Mouse (Mus musculus) neural tube, embryonic 14.5 days (tissue): ENCODE results near the gene Lgi2. TPM values are rescaled to one million over a fixed set of nuclear protein-coding genes. Genes with fewer than 3 reads are reported as not detected.

Experiments used
- ATAC-seq: fragments of 200-750 bp; cut with Nextera tagmentation; 2 replicates; pipeline ENCODE4 v1.8.0; 2017; ENCODE audit warnings: low read depth, mild to moderate bottlenecking, moderate TSS enrichment, moderate library complexity
- H3K27ac ChIP-seq: fragments of 300-500 bp; sonication (generic); 2 replicates; pipeline ENCODE4 v1.5.1; 2014; ENCODE audit warnings: low read depth, mild to moderate bottlenecking, control low read depth, low read length, moderate library complexity, mixed read lengths
- H3K27me3 ChIP-seq: fragments of 300-500 bp; sonication (generic); 2 replicates; pipeline ENCODE4 v1.6.1; 2014; ENCODE audit warnings: low read length; ENCODE audit not compliant: control insufficient read depth, insufficient read depth
- H3K36me3 ChIP-seq: fragments of 300-500 bp; sonication (generic); 2 replicates; pipeline ENCODE4 v1.6.1; 2014; ENCODE audit warnings: low read length, mixed read lengths; ENCODE audit not compliant: control insufficient read depth, insufficient read depth
- H3K4me1 ChIP-seq: fragments of 300-500 bp; sonication (generic); 2 replicates; pipeline ENCODE4 v1.6.1; 2014; ENCODE audit warnings: low read length; ENCODE audit not compliant: control insufficient read depth, insufficient read depth
- H3K4me2 ChIP-seq: fragments of 300-500 bp; sonication (generic); 2 replicates; pipeline ENCODE4 v1.6.1; 2014; ENCODE audit warnings: mild to moderate bottlenecking, low read depth, low read length, control low read depth
- H3K4me3 ChIP-seq: fragments of 300-500 bp; sonication (generic); 2 replicates; pipeline ENCODE4 v1.5.1; 2014; ENCODE audit warnings: low read depth, low read length, control low read depth, mixed read lengths
- H3K9ac ChIP-seq: fragments of 300-500 bp; sonication (generic); replicated peaks from 2 replicates; pipeline ENCODE4 v1.6.1; 2014; ENCODE audit warnings: low read depth, mild to moderate bottlenecking, control low read depth, low read length, mixed read lengths
- H3K9me3 ChIP-seq: fragments of 300-500 bp; sonication (generic); 2 replicates; pipeline ENCODE4 v1.6.1; 2016; ENCODE audit warnings: low read length; ENCODE audit not compliant: control insufficient read depth
- WGBS: fragments of 180-500 bp; shearing (Covaris S2); extraction: QIAGEN DNeasy Blood & Tissue Kit; methylation state at CpG from one replicate; pipeline ENCODE4 v1.1.7; 2014; 5-methylcytosine and 5-hydroxymethylcytosine counted together
- polyA plus RNA-seq: library from polyadenylated mRNA; unstranded; fragments of >200 nt; fragmentation: Nextera tagmentation; extraction: Ambion mirVana; gene quantifications from 2 replicates; pipeline ENCODE4 v1.2.1, GENCODE M21; 2014

The Lgi2 gene
- polyA plus RNA-seq, 1 experiment from 2014 or later: 8.6 TPM

DNA sequence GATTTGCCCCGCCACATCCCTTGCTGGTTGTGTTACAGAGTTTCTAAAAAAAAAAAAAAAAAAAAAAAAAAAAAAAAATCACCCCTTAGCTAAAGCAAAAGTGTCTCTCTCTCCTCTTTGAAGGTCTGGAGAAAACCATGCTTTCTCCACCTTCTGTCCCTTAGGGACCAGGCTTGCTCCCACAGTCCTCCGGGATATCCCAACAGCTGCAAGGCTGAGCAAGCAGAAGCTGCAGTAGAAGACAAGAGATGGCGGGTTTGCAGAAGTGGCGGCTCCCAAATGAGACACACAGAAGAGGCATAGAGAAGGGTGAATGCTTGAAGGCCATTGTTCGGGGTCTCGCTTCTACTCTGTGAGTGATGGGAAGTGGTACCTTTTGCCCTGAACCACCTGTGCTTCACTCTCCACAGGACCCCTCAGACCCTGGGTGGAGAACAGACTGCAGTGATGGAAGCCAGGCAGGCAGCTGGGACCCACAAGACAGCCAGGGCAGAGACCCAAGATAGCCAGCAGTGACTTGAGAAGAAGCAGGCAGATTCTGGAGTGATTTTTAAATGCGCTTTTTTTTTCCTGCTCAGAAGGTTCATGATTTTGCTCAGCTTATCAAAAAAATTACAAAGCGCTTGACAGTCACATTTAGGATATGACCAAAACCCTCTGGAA lies 39.8 kb downstream of the Lgi2 start:
- WGBS: 93% methylated on average over 8 of the region's 8 CpGs
- Histone ChIP-seq H3K9ac (no peak overlapping the region), H3K27ac (no peak overlapping the region), H3K9me3 (no peaks in the 10 kb centered on the region), H3K4me2 (no peak overlapping the region), H3K27me3 (no peaks in the 10 kb centered on the region), H3K36me3 (no peaks in the 10 kb centered on the region), H3K4me1 (no peaks in the 10 kb centered on the region), H3K4me3 (no peak overlapping the region)
- no peak for ATAC-seq

GRCm38 (mm10) chr5:52524207-52524606 lies 42.1 kb downstream of the Lgi2 start:
- Histone ChIP-seq H3K9ac (no peak overlapping the region), H3K4me3 (no peak overlapping the region), H3K4me1 (no peaks in the 10 kb centered on the region), H3K36me3 (no peaks in the 10 kb centered on the region), H3K9me3 (no peaks in the 10 kb centered on the region), H3K27ac (no peak overlapping the region), H3K27me3 (no peaks in the 10 kb centered on the region), H3K4me2 (no peak overlapping the region)
- ATAC-seq: peak; percentile 14; the same call in 1 of the 2 replicates
- WGBS: 43% methylated on average over 3 of the region's 3 CpGs

DNA sequence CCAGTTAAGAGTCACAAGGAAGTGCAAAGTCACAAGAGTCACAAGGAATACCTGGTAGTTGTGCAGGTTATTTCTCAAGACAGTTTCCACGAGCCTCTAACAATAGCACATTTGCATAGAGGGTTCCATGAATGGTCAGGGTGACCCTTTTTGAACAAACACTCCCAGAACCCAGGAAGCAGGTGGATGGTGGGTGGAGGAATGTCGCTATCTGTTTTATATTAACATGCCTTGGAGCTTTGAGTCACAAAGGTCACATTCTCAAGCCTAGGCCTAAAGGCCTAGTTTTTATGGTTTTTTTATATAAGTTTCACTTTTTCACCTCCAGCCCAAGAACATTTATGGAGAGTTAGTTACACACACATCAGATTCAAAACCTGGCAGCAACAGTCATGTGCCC lies 46.3 kb downstream of the Lgi2 start:
- no peaks in the 10 kb centered on the region for H3K27me3 ChIP-seq
- 87% methylated on average over 2 of the region's 2 CpGs for WGBS

DNA sequence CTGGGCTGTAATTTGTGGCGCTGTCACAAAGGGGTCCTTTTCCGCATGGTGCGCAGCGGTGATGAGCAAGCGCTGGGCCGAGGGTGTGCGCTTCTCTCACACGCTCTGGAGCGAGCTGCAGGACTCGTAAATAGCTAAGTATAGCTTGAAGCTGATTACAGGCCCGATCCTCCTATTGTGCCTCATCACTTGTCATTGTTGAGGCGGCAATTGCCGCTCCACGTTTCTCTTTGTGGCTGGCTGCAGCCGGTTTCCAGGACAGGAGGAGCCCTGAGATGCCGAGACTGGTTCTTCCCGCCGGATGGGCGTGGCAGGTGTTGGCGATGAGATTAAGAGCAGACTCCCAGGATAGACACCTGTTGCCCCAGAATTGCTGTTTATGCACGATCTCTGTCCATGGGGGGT lies 50.2 kb downstream of the Lgi2 start:
- Histone ChIP-seq H3K36me3 (no peaks in the 10 kb centered on the region), H3K9ac (peak overlapping the region; percentile 52), H3K4me2 (peak overlapping the region; percentile 73), H3K4me3 (peak overlapping the region; percentile 30), H3K4me1 (no peaks in the 10 kb centered on the region), H3K27ac (no peak overlapping the region), H3K27me3 (no peaks in the 10 kb centered on the region), H3K9me3 (no peaks in the 10 kb centered on the region)
- peak; percentile 82 for ATAC-seq
- 10% methylated on average over 21 of the region's 21 CpGs for WGBS

More for the DNA sequence above, 46.3 kb downstream of the Lgi2 start:
- Histone ChIP-seq H3K9ac (no peak overlapping the region), H3K4me3 (no peak overlapping the region), H3K27ac (no peak overlapping the region), H3K4me1 (no peaks in the 10 kb centered on the region), H3K36me3 (no peaks in the 10 kb centered on the region), H3K9me3 (no peaks in the 10 kb centered on the region), H3K4me2 (no peak overlapping the region)
- ATAC-seq: no peak

DNA sequence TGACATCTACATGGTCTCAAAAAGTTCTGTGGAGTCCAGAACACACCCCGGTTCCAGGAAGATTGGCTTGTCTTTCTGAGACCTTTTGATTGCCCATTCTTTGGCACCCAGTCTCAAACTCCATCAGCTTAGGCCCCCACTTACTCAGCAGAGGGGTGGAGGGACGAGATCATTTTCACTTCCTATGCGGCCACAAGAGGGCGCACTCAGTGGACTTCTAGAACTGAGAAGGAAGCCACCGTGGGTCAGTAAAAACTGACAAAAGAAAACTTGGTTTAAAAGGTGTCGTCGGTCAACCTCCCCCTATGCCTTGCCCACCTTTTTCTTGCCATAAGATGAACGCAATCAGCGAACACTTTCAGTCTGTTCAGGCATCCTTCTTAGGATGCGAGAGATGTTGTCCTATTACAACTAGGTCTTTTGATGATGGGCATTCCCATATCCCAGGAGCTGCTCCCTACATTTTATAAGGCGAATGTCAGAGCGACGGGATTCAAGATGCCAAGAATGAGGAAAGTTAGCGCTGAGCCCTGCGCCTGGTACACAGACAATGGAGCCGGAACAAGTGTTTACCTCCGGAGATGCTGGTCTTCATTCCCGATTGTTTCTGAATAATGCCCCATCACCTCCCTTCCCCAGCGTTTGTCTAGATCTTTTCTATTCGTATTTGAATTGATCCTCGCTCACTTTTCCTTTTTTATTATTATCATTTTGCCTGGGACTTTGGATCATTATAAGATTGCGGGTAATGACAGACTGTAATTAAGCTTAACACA lies 50.8 kb downstream of the Lgi2 start:
- peak overlapping the region; percentile 73 for H3K4me2 ChIP-seq
- no peaks in the 10 kb centered on the region for H3K4me1 ChIP-seq
- peak; percentile 73 for ATAC-seq
- no peaks in the 10 kb centered on the region for H3K27me3 ChIP-seq
- H3K36me3 ChIP-seq: no peaks in the 10 kb centered on the region
- H3K4me3 ChIP-seq: peak overlapping the region; percentile 30
- peak overlapping the region; percentile 52 for H3K9ac ChIP-seq
- 0 out of 2 replicates have a peak overlapping the region, but pooled peaks have one; percentile 10 for H3K27ac ChIP-seq
- H3K9me3 ChIP-seq: no peaks in the 10 kb centered on the region
- WGBS: 21% methylated on average over 22 of the region's 22 CpGs

- H3K27me3 ChIP-seq: no peaks in the 10 kb centered on the region
- H3K4me1 ChIP-seq: no peaks in the 10 kb centered on the region
- no peak overlapping the region for H3K4me2 ChIP-seq
- no peaks in the 10 kb centered on the region for H3K9me3 ChIP-seq
- no peak overlapping the region for H3K27ac ChIP-seq
- 66% methylated on average over 3 of the region's 3 CpGs for WGBS
- ATAC-seq: no peak
- H3K4me3 ChIP-seq: no peak overlapping the region
- H3K36me3 ChIP-seq: no peaks in the 10 kb centered on the region
- H3K9ac ChIP-seq: no peak overlapping the region
These were observed 55.2 kb downstream of the Lgi2 start for GRCm38 (mm10) chr5:52511089-52511488.

DNA sequence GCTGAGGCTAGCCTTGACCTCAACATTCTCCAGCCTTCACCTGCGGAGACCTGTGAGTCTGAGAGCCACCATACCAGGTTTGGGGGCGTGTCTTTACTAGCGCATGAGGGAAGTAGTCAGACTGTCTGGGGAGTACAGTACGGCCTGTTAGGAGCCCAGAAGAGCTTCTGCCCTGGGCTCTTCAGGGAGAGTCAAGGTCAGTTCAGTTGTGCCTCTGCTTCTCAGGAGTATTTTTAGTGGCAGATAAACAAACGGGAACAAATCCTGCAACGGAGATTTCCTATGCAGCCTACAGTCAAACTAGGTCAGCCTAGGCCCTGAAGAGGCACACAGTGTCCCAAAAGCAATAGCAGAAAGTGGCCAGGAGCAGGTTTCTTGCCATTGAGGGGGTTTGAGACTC lies 56.8 kb downstream of the Lgi2 start:
- Histone ChIP-seq H3K4me3 (no peak overlapping the region), H3K9me3 (no peaks in the 10 kb centered on the region), H3K27me3 (no peaks in the 10 kb centered on the region), H3K27ac (no peak overlapping the region), H3K36me3 (no peaks in the 10 kb centered on the region), H3K4me1 (no peaks in the 10 kb centered on the region), H3K9ac (no peak overlapping the region), H3K4me2 (no peak overlapping the region)
- ATAC-seq: no peak
- WGBS: 89% methylated on average over 6 of the region's 6 CpGs

DNA sequence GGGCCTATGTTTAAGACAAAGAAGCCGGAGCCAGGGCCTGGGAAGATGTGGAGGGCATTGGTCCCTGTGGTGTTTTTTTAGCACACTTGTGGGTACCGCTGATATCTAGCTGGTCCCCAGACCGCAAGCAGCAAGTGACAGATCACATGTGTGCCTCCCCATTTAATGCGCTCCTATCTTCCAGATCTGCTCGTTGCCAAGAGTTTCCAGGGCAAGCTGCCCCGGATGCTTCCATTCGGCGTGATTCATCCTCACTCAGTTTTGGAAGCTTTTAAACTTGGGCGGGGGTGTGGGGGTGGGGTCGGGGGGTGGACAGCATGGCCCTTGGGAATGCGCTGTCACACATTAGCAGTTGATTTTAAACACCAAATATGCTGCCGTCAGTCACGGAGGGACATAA lies 61.6 kb downstream of the Lgi2 start:
- Histone ChIP-seq H3K9me3 (no peaks in the 10 kb centered on the region), H3K4me2 (no peak overlapping the region)
- WGBS: 82% methylated on average over 13 of the region's 13 CpGs

DNA sequence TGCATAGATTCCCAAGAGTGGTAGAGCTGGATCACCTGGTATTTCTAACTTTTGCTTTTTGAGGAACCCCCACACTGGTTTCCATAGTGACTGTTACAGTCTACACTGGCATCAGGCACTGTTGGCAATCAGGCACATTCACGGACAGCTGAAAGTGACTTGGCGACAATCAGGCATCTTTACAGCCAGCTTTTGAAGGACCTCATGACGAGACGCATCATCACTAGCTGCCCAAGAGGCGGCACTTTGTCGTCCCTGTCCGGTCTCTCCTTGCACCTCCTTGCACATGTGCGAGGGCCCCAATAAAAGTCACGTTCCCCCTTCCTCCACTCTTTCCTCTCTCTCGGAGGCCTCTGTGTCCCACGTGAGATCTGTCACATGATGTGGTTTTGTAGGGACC lies 62.1 kb downstream of the Lgi2 start:
- H3K4me1 ChIP-seq: no peaks in the 10 kb centered on the region
- H3K27ac ChIP-seq: no peak overlapping the region
- no peak overlapping the region for H3K4me3 ChIP-seq
- no peaks in the 10 kb centered on the region for H3K36me3 ChIP-seq
- no peak overlapping the region for H3K4me2 ChIP-seq
- H3K27me3 ChIP-seq: no peaks in the 10 kb centered on the region
- H3K9me3 ChIP-seq: no peaks in the 10 kb centered on the region
- no peak overlapping the region for H3K9ac ChIP-seq
- no peak for ATAC-seq
- 84% methylated on average over 11 of the region's 11 CpGs for WGBS

More for the DNA sequence above, 61.6 kb downstream of the Lgi2 start:
- Histone ChIP-seq H3K4me1 (no peaks in the 10 kb centered on the region), H3K27ac (no peak overlapping the region), H3K9ac (no peak overlapping the region), H3K36me3 (no peaks in the 10 kb centered on the region), H3K27me3 (no peaks in the 10 kb centered on the region), H3K4me3 (no peak overlapping the region)
- no peak for ATAC-seq
